Mouse (Mus musculus) intestine, postnatal 0 days (tissue): Measurements from ENCODE around the gene Nudt4. TPM values are rescaled to one million over a fixed set of nuclear protein-coding genes. Genes with fewer than 3 reads are reported as not detected.

Experiments
- ATAC-seq: fragments of 200-750 bp; cut with Nextera tagmentation; 2 replicates; pipeline ENCODE4 v1.8.0; 2017; ENCODE audit warnings: mild to moderate bottlenecking, moderate TSS enrichment, moderate library complexity
- H3K27ac ChIP-seq: fragments of 300-500 bp; sonication (generic); 2 replicates; pipeline ENCODE4 v1.5.1; 2014; ENCODE audit warnings: mild to moderate bottlenecking, low read depth, low read length, moderate library complexity
- H3K27me3 ChIP-seq: fragments of 300-500 bp; sonication (generic); replicated peaks from 2 replicates; pipeline ENCODE4 v1.6.1; 2014; ENCODE audit warnings: low read length, mixed read lengths; ENCODE audit not compliant: control insufficient read depth, insufficient read depth
- H3K36me3 ChIP-seq: fragments of 300-500 bp; sonication (generic); 2 replicates; pipeline ENCODE4 v1.6.1; 2014; ENCODE audit warnings: mild to moderate bottlenecking, moderate library complexity; ENCODE audit not compliant: control insufficient read depth, insufficient read depth
- H3K4me1 ChIP-seq: fragments of 300-500 bp; sonication (generic); replicated peaks from 2 replicates; pipeline ENCODE4 v1.6.1; 2014; ENCODE audit warnings: antibody characterized with exemption, low read length, mixed read lengths; ENCODE audit not compliant: control insufficient read depth, insufficient read depth
- H3K4me2 ChIP-seq: fragments of 300-500 bp; sonication (generic); replicated peaks from 2 replicates; pipeline ENCODE4 v1.6.1; 2014; ENCODE audit warnings: low read depth, mild to moderate bottlenecking, moderate library complexity
- H3K4me3 ChIP-seq: fragments of 300-500 bp; sonication (generic); 2 replicates; pipeline ENCODE4 v1.5.1; 2014; ENCODE audit warnings: low read depth, low read length
- H3K9ac ChIP-seq: fragments of 300-500 bp; sonication (generic); 2 replicates; pipeline ENCODE4 v1.6.1; 2014; ENCODE audit warnings: mild to moderate bottlenecking, low read depth, low read length
- H3K9me3 ChIP-seq: fragments of 300-500 bp; sonication (generic); 2 replicates; pipeline ENCODE4 v1.6.1; 2016; ENCODE audit warnings: mixed run types; ENCODE audit not compliant: control insufficient read depth
- CTCF ChIP-seq: sonication (generic); IDR thresholded peaks from 2 replicates; pipeline ENCODE4 v1.5.1; 2016; ENCODE audit warnings: low read depth, mild to moderate bottlenecking, control low read depth, antibody characterized with exemption, moderate library complexity
- WGBS: fragments of 180-500 bp; shearing (Covaris S2); extraction: QIAGEN DNeasy Blood & Tissue Kit; methylation state at CpG from one replicate; pipeline ENCODE4 v1.1.7; 2014; 5-methylcytosine and 5-hydroxymethylcytosine counted together
- polyA plus RNA-seq: library from polyadenylated mRNA; unstranded; fragments of >200 nt; fragmentation: Nextera tagmentation; extraction: Ambion mirVana; gene quantifications from 2 replicates; pipeline ENCODE4 v1.2.1, GENCODE M21; 2015

Nudt4 gene
- polyA plus RNA-seq, 1 experiment from 2014 or later = 107 TPM

- 2% methylated on average over 8 of the region's 8 CpGs for WGBS
- H3K9me3 ChIP-seq = no peaks in the 10 kb centered on the region
- peak overlapping the region; percentile 94; the same call in 1 of the 2 replicates for H3K27ac ChIP-seq
- no peaks in the 10 kb centered on the region for H3K4me1 ChIP-seq
- TF ChIP-seq CTCF = no peak
- peak overlapping the region; percentile 72 for H3K4me2 ChIP-seq
- no peak for ATAC-seq
- no peaks in the 10 kb centered on the region for H3K27me3 ChIP-seq
- H3K9ac ChIP-seq = peak overlapping the region; percentile 96
- H3K4me3 ChIP-seq = peak overlapping the region; percentile 97
- peaks cover 2% of the 10 kb centered on the region; the same call in 1 of the 2 replicates for H3K36me3 ChIP-seq
Observed at GRCm38 (mm10) chr10:95562395-95562794, 1.6 kb downstream of the Nudt4 start.

GRCm38 (mm10) chr10:95561616-95562015 is 2.3 kb downstream of the Nudt4 start:
- Histone ChIP-seq H3K4me3 (peak overlapping the region; percentile 97), H3K9ac (peak overlapping the region; percentile 96), H3K9me3 (no peaks in the 10 kb centered on the region), H3K27me3 (no peaks in the 10 kb centered on the region), H3K27ac (peak overlapping the region; percentile 21; the same call in 1 of the 2 replicates), H3K36me3 (peaks cover 3% of the 10 kb centered on the region; the same call in 1 of the 2 replicates), H3K4me2 (peak overlapping the region; percentile 72), H3K4me1 (no peaks in the 10 kb centered on the region)
- no peak for ATAC-seq
- no peak for TF ChIP-seq CTCF
- 42% methylated on average over 7 of the region's 7 CpGs for WGBS

GRCm38 (mm10) chr10:95560394-95560983 is 3.5 kb downstream of the Nudt4 start:
- H3K27ac ChIP-seq = no peak overlapping the region
- no peaks in the 10 kb centered on the region for H3K4me1 ChIP-seq
- peak overlapping the region; percentile 41 for H3K4me2 ChIP-seq
- no peak for TF ChIP-seq CTCF
- no peak for ATAC-seq
- H3K9me3 ChIP-seq = no peaks in the 10 kb centered on the region
- no peak overlapping the region; the same call in 1 of the 2 replicates for H3K9ac ChIP-seq
- H3K36me3 ChIP-seq = peaks cover 3% of the 10 kb centered on the region; the same call in 1 of the 2 replicates
- H3K27me3 ChIP-seq = no peaks in the 10 kb centered on the region
- WGBS = 64% methylated on average over 9 of the region's 9 CpGs
- no peak overlapping the region for H3K4me3 ChIP-seq

GRCm38 (mm10) chr10:95559426-95559825 is 4.5 kb downstream of the Nudt4 start:
- Histone ChIP-seq H3K4me2 (peak overlapping the region; percentile 41), H3K36me3 (peaks cover 3% of the 10 kb centered on the region; the same call in 1 of the 2 replicates), H3K4me3 (no peak overlapping the region), H3K9ac (no peak overlapping the region), H3K27me3 (no peaks in the 10 kb centered on the region), H3K4me1 (no peaks in the 10 kb centered on the region), H3K9me3 (no peaks in the 10 kb centered on the region), H3K27ac (no peak overlapping the region)
- no peak for ATAC-seq
- TF ChIP-seq CTCF = no peak
- 60% methylated on average over 7 of the region's 7 CpGs for WGBS

- WGBS = 89% methylated on average over 5 of the region's 5 CpGs
- peak; percentile 25; the same call in 1 of the 2 replicates for ATAC-seq
- peak; percentile 86 for TF ChIP-seq CTCF
Observed at GRCm38 (mm10) chr10:95557337-95557828, 6.6 kb downstream of the Nudt4 start.

GRCm38 (mm10) chr10:95555866-95556265 is 8.1 kb downstream of the Nudt4 start:
- Histone ChIP-seq H3K4me1 (no peaks in the 10 kb centered on the region), H3K4me3 (no peak overlapping the region), H3K27me3 (no peaks in the 10 kb centered on the region), H3K36me3 (peaks cover 19% of the 10 kb centered on the region), H3K9ac (no peak overlapping the region), H3K27ac (no peak overlapping the region), H3K9me3 (no peaks in the 10 kb centered on the region), H3K4me2 (no peak overlapping the region)
- ATAC-seq = no peak
- no peak; the same call in 1 of the 2 replicates for TF ChIP-seq CTCF
- 82% methylated on average over 11 of the region's 11 CpGs for WGBS

More at GRCm38 (mm10) chr10:95557337-95557828, 6.6 kb downstream of the Nudt4 start:
- Histone ChIP-seq H3K36me3 (peaks cover 4% of the 10 kb centered on the region; the same call in 1 of the 2 replicates), H3K4me2 (no peak overlapping the region), H3K9ac (no peak overlapping the region), H3K9me3 (no peaks in the 10 kb centered on the region), H3K4me3 (no peak overlapping the region), H3K4me1 (no peaks in the 10 kb centered on the region), H3K27ac (no peak overlapping the region), H3K27me3 (no peaks in the 10 kb centered on the region)
